Mouse (Mus musculus) duodenum, adult 2 months (tissue): Measurements from ENCODE around the gene Gm13277. TPM values are rescaled to one million over a fixed set of nuclear protein-coding genes. Genes with fewer than 3 reads are reported as not detected.

Experiments
- polyA plus RNA-seq: library from polyadenylated mRNA; depleted of rRNA; stranded (reverse); fragments of >200 nt; gene quantifications from 2 replicates; pipeline ENCODE4 v1.2.3, GENCODE M21; 2012; ENCODE audit warnings: low replicate concordance; rRNA removed

The Gm13277 gene
- not detected in 2 replicates for polyA plus RNA-seq

GRCm38 (mm10) chr4:88788402-88788801, at the start of gene Gm13277:
Gene Gm13277, plus strand, starts transcription at chr4:88788632.

DNA sequence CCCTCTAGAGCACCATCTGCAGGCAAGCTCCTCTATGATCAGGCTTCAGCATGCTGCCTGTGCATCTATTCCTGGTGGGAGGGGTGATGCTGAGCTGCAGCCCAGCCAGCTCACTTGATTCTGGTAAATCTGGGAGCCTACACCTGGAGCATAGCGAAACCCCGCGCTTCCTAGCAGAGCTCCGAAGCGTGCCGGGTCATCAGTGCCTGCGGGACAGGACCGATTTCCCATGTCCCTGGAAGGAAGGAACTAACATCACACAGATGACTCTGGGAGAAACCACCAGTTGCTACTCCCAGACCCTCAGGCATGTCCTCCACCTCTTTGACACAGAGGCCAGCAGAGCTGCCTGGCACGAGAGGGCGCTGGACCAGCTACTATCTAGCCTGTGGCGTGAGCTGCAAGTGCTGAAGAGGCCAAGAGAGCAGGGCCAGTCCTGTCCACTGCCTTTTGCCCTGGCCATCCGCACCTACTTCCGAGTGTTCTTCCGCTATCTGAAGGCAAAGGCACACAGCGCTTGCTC, 33.6 kb upstream of the Gm13277 start, which contains the start of gene Gm13271:
Gm13271 (plus strand) TSS at position 51 of the 523 bp plus-strand sequence.

GRCm38 (mm10) chr4:88759610-88760268, 28.7 kb upstream of the Gm13277 start, which contains the start of gene Gm13283:
Gene Gm13283, plus strand, starts transcription at chr4:88760119.

GRCm38 (mm10) chr4:88773534-88773933, 14.9 kb upstream of the Gm13277 start, which contains the start of gene Gm13290:
Gene Gm13290, plus strand, starts transcription at chr4:88773834.

GRCm38 (mm10) chr4:88776622-88777021, 11.8 kb upstream of the Gm13277 start, which contains the start of gene Gm13289:
Gene Gm13289, plus strand, starts transcription at chr4:88776922.

DNA sequence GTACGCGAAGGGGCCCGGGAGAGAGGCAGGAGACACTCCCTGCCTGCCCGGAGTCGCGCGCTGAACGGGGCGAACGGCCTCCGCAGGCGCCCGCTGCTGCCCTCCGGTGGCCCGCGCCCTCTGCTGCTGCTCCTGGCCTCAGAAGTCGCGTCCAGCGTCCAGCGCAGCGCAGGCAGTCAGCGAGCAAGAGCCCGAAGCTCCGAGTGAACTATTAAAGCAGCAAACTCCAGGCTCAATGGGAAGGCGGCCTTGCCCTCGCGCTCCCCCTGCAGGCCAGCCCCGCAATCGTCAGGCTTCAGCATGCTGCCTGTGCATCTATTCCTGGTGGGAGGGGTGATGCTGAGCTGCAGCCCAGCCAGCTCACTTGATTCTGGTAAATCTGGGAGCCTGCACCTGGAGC, 8.9 kb upstream of the Gm13277 start, which contains the start of gene Gm13272:
Gm13272 (plus strand) TSS at position 301 of the 400 bp plus-strand sequence.

DNA sequence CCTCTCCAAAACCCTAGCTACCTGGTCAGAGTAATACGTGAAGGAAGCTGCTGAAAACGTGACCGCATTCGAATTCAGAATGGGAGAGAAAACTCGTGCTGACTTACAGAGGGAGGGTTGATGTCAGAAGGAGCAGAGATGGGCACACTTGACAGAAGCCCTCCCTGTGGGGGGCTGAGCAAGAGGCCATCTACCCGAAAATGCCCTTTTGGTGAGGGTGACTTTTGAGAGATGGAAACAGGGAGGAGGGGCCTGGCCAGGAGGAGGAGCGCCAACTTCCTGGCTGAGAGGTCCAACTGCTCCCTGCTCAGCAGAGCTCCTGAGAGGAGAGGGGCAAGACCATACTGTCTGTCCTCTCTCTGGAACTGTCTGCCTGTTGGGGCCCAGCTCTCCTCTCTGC, 6.6 kb upstream of the Gm13277 start, which contains the start of gene Ifnz:
Ifnz (plus strand) TSS at position 301 of the 400 bp plus-strand sequence.

GRCm38 (mm10) chr4:88785409-88785808, 3.0 kb upstream of the Gm13277 start, which contains the start of gene Gm13276:
Gene Gm13276, plus strand, starts transcription at chr4:88785709.

DNA sequence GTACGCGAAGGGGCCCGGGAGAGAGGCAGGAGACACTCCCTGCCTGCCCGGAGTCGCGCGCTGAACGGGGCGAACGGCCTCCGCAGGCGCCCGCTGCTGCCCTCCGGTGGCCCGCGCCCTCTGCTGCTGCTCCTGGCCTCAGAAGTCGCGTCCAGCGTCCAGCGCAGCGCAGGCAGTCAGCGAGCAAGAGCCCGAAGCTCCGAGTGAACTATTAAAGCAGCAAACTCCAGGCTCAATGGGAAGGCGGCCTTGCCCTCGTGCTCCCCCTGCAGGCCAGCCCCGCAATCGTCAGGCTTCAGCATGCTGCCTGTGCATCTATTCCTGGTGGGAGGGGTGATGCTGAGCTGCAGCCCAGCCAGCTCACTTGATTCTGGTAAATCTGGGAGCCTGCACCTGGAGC, 2.8 kb downstream of the Gm13277 start, which contains the start of gene Gm13278:
Gm13278 (plus strand) TSS at position 301 of the 400 bp plus-strand sequence.

DNA sequence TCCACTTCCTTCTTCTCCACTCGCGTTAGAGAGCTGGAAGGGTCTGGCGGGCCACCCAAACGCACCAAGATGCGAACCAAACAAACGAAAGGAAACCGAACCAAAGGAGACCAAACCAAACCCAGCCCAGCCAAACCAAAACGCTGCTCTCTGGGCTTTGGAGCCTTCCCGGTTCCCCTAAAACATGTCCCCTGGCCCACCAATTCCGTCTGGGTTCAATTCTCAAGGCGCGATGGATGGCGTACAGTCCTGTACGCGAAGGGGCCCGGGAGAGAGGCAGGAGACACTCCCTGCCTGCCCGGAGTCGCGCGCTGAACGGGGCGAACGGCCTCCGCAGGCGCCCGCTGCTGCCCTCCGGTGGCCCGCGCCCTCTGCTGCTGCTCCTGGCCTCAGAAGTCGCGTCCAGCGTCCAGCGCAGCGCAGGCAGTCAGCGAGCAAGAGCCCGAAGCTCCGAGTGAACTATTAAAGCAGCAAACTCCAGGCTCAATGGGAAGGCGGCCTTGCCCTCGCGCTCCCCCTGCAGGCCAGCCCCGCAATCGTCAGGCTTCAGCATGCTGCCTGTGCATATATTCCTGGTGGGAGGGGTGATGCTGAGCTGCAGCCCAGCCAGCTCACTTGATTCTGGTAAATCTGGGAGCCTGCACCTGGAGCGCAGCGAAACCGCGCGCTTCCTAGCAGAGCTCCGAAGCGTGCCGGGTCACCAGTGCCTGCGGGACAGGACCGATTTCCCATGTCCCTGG, 5.7 kb downstream of the Gm13277 start, which contains the start of gene Gm13275:
Gm13275 (plus strand) TSS at position 552 of the 740 bp plus-strand sequence.

GRCm38 (mm10) chr4:88797097-88797496, 8.7 kb downstream of the Gm13277 start, which contains the start of gene Gm13279:
Gene Gm13279, plus strand, starts transcription at chr4:88797397.

DNA sequence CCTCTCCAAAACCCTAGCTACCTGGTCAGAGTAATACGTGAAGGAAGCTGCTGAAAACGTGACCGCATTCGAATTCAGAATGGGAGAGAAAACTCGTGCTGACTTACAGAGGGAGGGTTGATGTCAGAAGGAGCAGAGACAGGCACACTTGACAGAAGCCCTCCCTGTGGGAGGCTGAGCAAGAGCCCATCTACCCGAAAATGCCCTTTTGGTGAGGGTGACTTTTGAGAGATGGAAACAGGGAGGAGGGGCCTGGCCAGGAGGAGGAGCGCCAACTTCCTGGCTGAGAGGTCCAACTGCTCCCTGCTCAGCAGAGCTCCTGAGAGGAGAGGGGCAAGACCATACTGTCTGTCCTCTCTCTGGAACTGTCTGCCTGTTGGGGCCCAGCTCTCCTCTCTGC, 10.9 kb downstream of the Gm13277 start, which contains the start of gene Gm13285:
Gm13285 (plus strand) TSS at position 301 of the 400 bp plus-strand sequence.

DNA sequence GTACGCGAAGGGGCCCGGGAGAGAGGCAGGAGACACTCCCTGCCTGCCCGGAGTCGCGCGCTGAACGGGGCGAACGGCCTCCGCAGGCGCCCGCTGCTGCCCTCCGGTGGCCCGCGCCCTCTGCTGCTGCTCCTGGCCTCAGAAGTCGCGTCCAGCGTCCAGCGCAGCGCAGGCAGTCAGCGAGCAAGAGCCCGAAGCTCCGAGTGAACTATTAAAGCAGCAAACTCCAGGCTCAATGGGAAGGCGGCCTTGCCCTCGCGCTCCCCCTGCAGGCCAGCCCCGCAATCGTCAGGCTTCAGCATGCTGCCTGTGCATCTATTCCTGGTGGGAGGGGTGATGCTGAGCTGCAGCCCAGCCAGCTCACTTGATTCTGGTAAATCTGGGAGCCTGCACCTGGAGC, 14.5 kb downstream of the Gm13277 start, which contains the start of gene Gm13287:
Gm13287 (plus strand) TSS at position 301 of the 400 bp plus-strand sequence.

GRCm38 (mm10) chr4:88805231-88805630, 16.8 kb downstream of the Gm13277 start, which contains the start of gene Gm13288:
Gene Gm13288, plus strand, starts transcription at chr4:88805531.

DNA sequence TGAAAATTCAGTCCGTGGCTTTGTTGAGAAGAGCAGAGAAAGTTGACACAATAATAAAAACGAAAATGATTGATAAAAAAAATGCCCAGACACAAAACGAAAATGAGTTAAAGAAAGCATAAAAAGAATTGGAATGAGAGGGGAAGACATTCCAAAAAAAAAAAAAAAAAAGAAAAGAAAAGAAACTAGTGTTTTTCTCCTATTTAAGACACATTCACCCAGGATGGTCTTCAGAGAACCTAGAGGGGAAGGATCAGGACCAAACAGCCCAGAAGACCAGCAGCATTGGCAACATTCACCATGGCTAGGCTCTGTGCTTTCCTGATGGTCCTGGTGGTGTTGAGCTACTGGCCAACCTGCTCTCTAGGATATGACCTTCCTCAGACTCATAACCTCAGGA, 27.5 kb downstream of the Gm13277 start, which contains the start of gene Ifna7:
Ifna7 (plus strand) TSS at position 301 of the 400 bp plus-strand sequence.

GRCm38 (mm10) chr4:88819659-88820058, 31.2 kb downstream of the Gm13277 start, which contains the start of gene Ifna11:
Gene Ifna11, plus strand, starts transcription at chr4:88819959.

GRCm38 (mm10) chr4:88827116-88827515, 38.7 kb downstream of the Gm13277 start, which contains the start of gene Ifna6:
Gene Ifna6, plus strand, starts transcription at chr4:88827416.

DNA sequence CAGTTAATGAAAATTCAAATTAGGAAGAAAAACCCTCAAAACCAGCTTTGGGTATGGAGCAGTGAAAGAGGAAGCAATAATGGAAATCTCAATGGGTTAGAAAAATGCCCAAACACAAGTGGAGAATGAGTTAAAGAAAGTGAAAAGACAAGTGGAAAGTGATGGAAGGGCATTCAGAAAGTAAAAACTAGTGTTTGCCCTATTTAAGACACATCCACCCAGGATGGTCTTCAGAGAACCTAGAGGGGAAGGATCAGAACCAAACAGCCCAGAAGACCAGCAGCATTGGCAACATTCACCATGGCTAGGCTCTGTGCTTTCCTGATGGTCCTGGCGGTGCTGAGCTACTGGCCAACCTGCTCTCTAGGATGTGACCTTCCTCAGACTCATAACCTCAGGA, 46.8 kb downstream of the Gm13277 start, which contains the start of gene Ifna5:
Ifna5 (plus strand) TSS at position 301 of the 400 bp plus-strand sequence.

